Mouse (Mus musculus): Measurements from ENCODE around the gene Katnb1.

GRCm38 (mm10) chr8:95054927-95055510, 26.0 kb upstream of the Katnb1 start, which contains the start of gene Drc7:
- TF ChIP-seq POLR2A (IDR thresholded peaks at IDR 0.05; ENCODE audit: insufficient read length, low read depth) (no peak), TCF12 (IDR thresholded peaks at IDR 0.05; ENCODE audit: insufficient read depth, poor library complexity, severe bottlenecking) (no peak), MAX (IDR thresholded peaks at IDR 0.05; ENCODE audit: low read depth) (no peak), REST (IDR thresholded peaks at IDR 0.05; ENCODE audit: insufficient read depth, insufficient read length) (no peak), E2F4 (IDR thresholded peaks at IDR 0.05; ENCODE audit: insufficient read depth) (no peak), MYOG (IDR thresholded peaks at IDR 0.05; ENCODE audit: control insufficient read depth in 1 of 3, insufficient read depth in 1 of 3, insufficient read length in 2 of 3, low read depth in 2 of 3) (no peak), CEBPB (IDR thresholded peaks at IDR 0.05; ENCODE audit: insufficient read depth, poor library complexity, severe bottlenecking) (no peak)
